Mouse (Mus musculus) large intestine, adult 2 months (tissue): ENCODE measurements around the gene Aspg. TPM values are rescaled to one million over a fixed set of nuclear protein-coding genes. Genes with fewer than 3 reads are reported as not detected.
A peak's percentile ranks its signal among the peaks of the same experiment; 100 is the strongest.

Source experiments
- DNase-seq: peaks from one replicate; pipeline ENCODE4 v3.0.0-alpha.2; 2012; ENCODE audit warnings: low read depth, low spot score
- WGBS: fragments of 180-500 bp; shearing (Covaris S2); methylation state at CpG from one replicate; pipeline ENCODE4 v1.1.7; 2018; 5-methylcytosine and 5-hydroxymethylcytosine counted together
- polyA plus RNA-seq: library from polyadenylated mRNA; depleted of rRNA; stranded (reverse); fragments of >200 nt; gene quantifications from 2 replicates; pipeline ENCODE4 v1.2.3, GENCODE M21; 2012

Aspg gene
- polyA plus RNA-seq, 1 experiment: 31.8 TPM

GRCm38 (mm10) chr12:112112235-112112634, 5.8 kb downstream of the Aspg start:
- DNase-seq: no peak
- WGBS: 94% methylated on average over 6 of the region's 6 CpGs

- WGBS: 15% methylated on average over 13 of the region's 13 CpGs
- DNase-seq: no peak
These were observed 6.4 kb downstream of the Aspg start for GRCm38 (mm10) chr12:112112686-112113396.

- DNase-seq: no peak
- 14% methylated on average over 7 of the region's 7 CpGs for WGBS
These were observed 7.2 kb downstream of the Aspg start for GRCm38 (mm10) chr12:112113710-112114109.

GRCm38 (mm10) chr12:112117006-112117405, 10.5 kb downstream of the Aspg start:
- no peak for DNase-seq
- WGBS: 41% methylated on average over 5 of the region's 5 CpGs

GRCm38 (mm10) chr12:112117649-112118048, 11.2 kb downstream of the Aspg start:
- DNase-seq: no peak
- 32% methylated on average over 7 of the region's 7 CpGs for WGBS

GRCm38 (mm10) chr12:112121188-112121587, 14.7 kb downstream of the Aspg start:
- WGBS: 84% methylated on average over 3 of the region's 3 CpGs
- DNase-seq: no peak

- WGBS: 47% methylated on average over 14 of the region's 14 CpGs
- DNase-seq: no peak
These were observed 19.4 kb downstream of the Aspg start for GRCm38 (mm10) chr12:112125903-112126302.

GRCm38 (mm10) chr12:112126931-112127635, 20.6 kb downstream of the Aspg start:
- no peak for DNase-seq
- 73% methylated on average over 14 of the region's 14 CpGs for WGBS

- 82% methylated on average over 4 of the region's 4 CpGs for WGBS
- no peak for DNase-seq
These were observed 22.0 kb downstream of the Aspg start for GRCm38 (mm10) chr12:112128526-112128925.

- DNase-seq: no peak
- 36% methylated on average over 6 of the region's 6 CpGs for WGBS
These were observed 22.9 kb downstream of the Aspg start for GRCm38 (mm10) chr12:112129300-112129856.

- DNase-seq: peak; percentile 76
- WGBS: under 1% methylated on average over 79 of the region's 79 CpGs
These were observed 23.8 kb downstream of the Aspg start for GRCm38 (mm10) chr12:112130161-112130860.

- no peak for DNase-seq
- 6% methylated on average over 32 of the region's 32 CpGs for WGBS
These were observed 24.5 kb downstream of the Aspg start for GRCm38 (mm10) chr12:112130957-112131356.

- no peak for DNase-seq
- WGBS: 5% methylated on average over 5 of the region's 5 CpGs
These were observed 33.8 kb downstream of the Aspg start for GRCm38 (mm10) chr12:112140231-112140630.

GRCm38 (mm10) chr12:112140745-112141144, 34.3 kb downstream of the Aspg start:
- WGBS: 54% methylated on average over 7 of the region's 7 CpGs
- no peak for DNase-seq

GRCm38 (mm10) chr12:112141300-112141699, 34.8 kb downstream of the Aspg start:
- DNase-seq: no peak
- WGBS: 7% methylated on average over 6 of the region's 6 CpGs

- 7% methylated on average over 14 of the region's 14 CpGs for WGBS
These were observed 36.8 kb downstream of the Aspg start for GRCm38 (mm10) chr12:112143116-112143832.

GRCm38 (mm10) chr12:112143833-112144201, 37.3 kb downstream of the Aspg start:
- no peak for DNase-seq
- WGBS: 2% methylated on average over 51 of the region's 52 CpGs

More at GRCm38 (mm10) chr12:112143116-112143832, 36.8 kb downstream of the Aspg start:
- DNase-seq: no peak

- no peak for DNase-seq
- 4% methylated on average over 46 of the region's 46 CpGs for WGBS
These were observed 38.1 kb downstream of the Aspg start for GRCm38 (mm10) chr12:112144377-112145115.
